Mouse (Mus musculus): ENCODE data around the gene Pim1. TPM values are rescaled to one million over a fixed set of nuclear protein-coding genes. Genes with fewer than 3 reads are reported as not detected.

Pim1 gene
- polyA plus RNA-seq, 1 experiment from 2014 or later, result 19.7 TPM

DNA sequence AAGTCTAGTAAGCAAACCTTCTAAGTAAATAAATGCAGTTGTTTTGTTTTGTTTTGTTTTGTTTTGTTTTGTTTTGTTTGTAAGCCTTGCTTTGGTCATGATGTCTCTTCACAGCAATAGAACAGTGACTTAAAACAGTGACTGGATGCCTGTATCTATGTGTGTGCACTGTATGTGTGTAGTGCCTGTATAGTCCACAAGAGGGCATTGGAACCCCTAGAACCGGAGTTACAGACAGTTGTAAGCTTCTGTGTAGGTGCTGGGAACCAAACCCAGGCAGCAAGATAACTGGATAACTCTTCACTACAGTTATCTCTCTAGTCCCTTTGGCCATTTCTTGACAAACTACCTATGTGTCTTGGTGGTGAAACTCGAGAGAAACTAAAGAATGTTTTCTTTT, 35.1 kb downstream of the Pim1 start:
- no peak overlapping the region for H3K4me3 ChIP-seq (ENCODE audit: low read depth, low read length)
- H3K9me3 ChIP-seq (ENCODE audit: control insufficient read depth, low read length), result no peaks in the 10 kb centered on the region; the same call in 1 of the 2 replicates

DNA sequence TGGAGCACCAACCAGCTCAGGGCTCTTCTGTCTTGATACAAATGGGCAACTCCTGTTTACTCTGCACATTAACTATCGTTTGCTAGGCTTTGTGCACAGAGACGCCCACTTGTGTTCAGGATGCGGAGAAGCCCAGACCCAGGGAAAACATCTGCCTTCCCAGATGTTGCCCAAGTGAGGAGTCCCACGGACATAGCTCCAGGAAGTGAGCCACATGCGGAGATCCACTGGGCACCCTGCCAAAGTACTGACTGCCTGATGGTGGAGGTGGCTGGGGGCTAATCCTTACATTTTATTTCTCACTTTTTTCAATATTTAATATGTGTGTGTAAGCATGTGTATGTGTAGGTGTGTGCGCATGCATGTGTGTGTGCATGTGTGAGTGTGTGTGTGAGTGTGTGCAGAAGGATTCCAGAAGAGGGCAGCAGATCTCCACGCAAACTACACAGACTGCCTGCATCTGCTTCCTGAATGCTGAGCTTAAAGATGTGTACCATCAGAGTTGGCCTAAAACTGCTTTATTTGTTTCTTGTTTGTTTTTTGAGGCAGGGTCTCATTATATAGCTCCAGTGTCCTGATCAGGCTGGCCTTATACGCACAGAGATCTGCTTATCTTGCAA, 38.1 kb downstream of the Pim1 start:
- ATAC-seq (ENCODE audit: low FRiP score), result no peak
- Histone ChIP-seq H3K36me3 (ENCODE audit: control insufficient read depth, insufficient read depth, low read length) (no peaks in the 10 kb centered on the region), H3K4me3 (ENCODE audit: low read depth, low read length) (no peak overlapping the region), H3K27ac (ENCODE audit: low read depth, low read length) (no peak overlapping the region), H3K4me1 (ENCODE audit: control insufficient read depth, insufficient read depth, low read length) (no peaks in the 10 kb centered on the region), H3K9me3 (ENCODE audit: control insufficient read depth, low read length) (no peaks in the 10 kb centered on the region; the same call in 1 of the 2 replicates), H3K4me2 (no peak overlapping the region), H3K27me3 (ENCODE audit: control insufficient read depth, insufficient read depth, low read length) (no peaks in the 10 kb centered on the region), H3K9ac (ENCODE audit: low read length) (no peak overlapping the region)
- no peak for DNase-seq (ENCODE audit: low spot score, missing footprints)
- WGBS, result 90% methylated on average over 8 of the region's 8 CpGs

More for the DNA sequence above, 35.1 kb downstream of the Pim1 start:
- Histone ChIP-seq H3K27ac (ENCODE audit: low read depth, low read length) (no peak overlapping the region), H3K9ac (ENCODE audit: low read length) (no peak overlapping the region), H3K4me2 (no peak overlapping the region), H3K36me3 (ENCODE audit: control insufficient read depth, insufficient read depth, low read length) (no peaks in the 10 kb centered on the region), H3K4me1 (ENCODE audit: control insufficient read depth, insufficient read depth, low read length) (no peaks in the 10 kb centered on the region), H3K27me3 (ENCODE audit: control insufficient read depth, insufficient read depth, low read length) (no peaks in the 10 kb centered on the region)
- no peak for ATAC-seq (ENCODE audit: low FRiP score)
- DNase-seq (ENCODE audit: low spot score, missing footprints), result no peak
- 86% methylated on average over 2 of the region's 2 CpGs for WGBS

DNA sequence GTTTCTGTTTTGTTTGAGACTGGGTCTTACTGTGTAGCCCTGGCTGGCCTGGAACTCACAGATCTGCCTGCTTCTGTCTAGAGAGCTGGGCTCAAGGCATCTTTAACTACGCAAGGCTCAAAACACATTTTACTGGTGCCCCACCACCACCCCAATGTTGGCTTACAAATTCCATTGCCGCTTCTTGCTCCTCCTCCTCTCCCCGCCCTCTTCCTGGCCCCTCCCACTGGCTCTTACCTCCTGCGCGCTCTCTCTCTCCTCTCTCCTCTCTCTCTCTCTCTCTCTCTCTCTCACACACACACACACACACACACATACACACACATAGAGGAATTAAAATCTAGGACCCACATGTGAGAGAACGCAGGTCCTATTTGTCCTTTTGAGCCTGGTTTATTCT, 40.0 kb downstream of the Pim1 start:
- Histone ChIP-seq H3K4me3 (ENCODE audit: low read depth, low read length) (no peak overlapping the region), H3K4me1 (ENCODE audit: control insufficient read depth, insufficient read depth, low read length) (no peaks in the 10 kb centered on the region), H3K9ac (ENCODE audit: low read length) (no peak overlapping the region), H3K27ac (ENCODE audit: low read depth, low read length) (no peak overlapping the region), H3K4me2 (no peak overlapping the region), H3K9me3 (ENCODE audit: control insufficient read depth, low read length) (no peaks in the 10 kb centered on the region; the same call in 1 of the 2 replicates), H3K36me3 (ENCODE audit: control insufficient read depth, insufficient read depth, low read length) (no peaks in the 10 kb centered on the region), H3K27me3 (ENCODE audit: control insufficient read depth, insufficient read depth, low read length) (no peaks in the 10 kb centered on the region)
- WGBS, result 77% methylated on average over 6 of the region's 6 CpGs
- DNase-seq (ENCODE audit: low spot score, missing footprints) (no peak), ATAC-seq (ENCODE audit: low FRiP score) (no peak)

DNA sequence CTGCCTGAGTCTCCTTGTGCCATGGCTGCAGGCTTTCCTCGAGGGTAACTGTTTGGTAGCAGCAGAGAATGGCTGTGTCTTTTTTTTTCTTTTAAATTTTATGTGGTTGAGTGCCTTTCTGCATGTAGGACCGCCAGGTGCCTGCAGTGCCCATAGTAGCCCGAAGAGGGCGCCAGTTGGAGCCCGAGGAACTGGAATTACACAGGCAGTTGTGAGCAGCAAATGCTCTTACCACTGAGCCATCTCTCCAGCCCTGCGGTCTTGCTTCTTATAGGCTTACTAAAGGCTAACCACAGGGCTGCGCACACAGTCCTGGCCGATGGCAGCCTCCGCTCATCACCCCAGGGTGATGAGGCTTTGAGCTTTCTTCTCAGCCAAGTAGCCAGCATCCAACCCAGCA, 40.7 kb downstream of the Pim1 start:
- Histone ChIP-seq H3K9ac (ENCODE audit: low read length) (no peak overlapping the region), H3K36me3 (ENCODE audit: control insufficient read depth, insufficient read depth, low read length) (no peaks in the 10 kb centered on the region), H3K4me2 (no peak overlapping the region), H3K9me3 (ENCODE audit: control insufficient read depth, low read length) (no peaks in the 10 kb centered on the region; the same call in 1 of the 2 replicates), H3K27me3 (ENCODE audit: control insufficient read depth, insufficient read depth, low read length) (no peaks in the 10 kb centered on the region), H3K4me3 (ENCODE audit: low read depth, low read length) (no peak overlapping the region), H3K27ac (ENCODE audit: low read depth, low read length) (no peak overlapping the region), H3K4me1 (ENCODE audit: control insufficient read depth, insufficient read depth, low read length) (no peaks in the 10 kb centered on the region)
- WGBS, result 74% methylated on average over 9 of the region's 9 CpGs
- ATAC-seq (ENCODE audit: low FRiP score) (no peak), DNase-seq (ENCODE audit: low spot score, missing footprints) (no peak)

DNA sequence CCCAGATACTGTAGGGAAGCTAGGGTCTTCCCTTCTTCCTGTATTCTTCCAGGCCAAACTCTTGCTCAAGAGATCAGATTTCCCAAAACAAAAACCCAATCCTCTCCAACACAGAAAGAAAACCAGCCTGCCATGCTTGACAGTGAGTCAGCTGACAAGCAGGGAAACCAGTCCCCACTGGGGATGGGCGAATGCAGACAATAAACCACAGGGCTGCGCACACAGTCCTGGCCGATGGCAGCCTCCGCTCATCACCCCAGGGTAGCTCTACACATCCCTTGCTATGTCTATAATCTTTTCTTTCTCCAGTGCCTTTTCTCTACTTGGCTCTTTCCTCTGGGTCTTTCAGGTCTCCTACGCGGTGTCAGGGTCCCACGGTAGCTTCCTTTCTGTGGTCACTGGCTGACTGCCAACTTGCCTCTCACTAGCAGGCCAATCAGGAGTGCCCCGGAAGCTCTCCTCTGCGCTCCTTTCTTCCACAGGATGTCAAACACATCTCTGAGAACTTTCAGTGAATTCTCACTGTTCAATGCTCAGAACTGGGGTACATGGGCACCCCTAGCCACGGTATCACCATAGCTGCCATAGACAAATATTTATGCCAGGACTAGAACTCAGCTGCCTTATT, 41.3 kb downstream of the Pim1 start:
- H3K27ac ChIP-seq (ENCODE audit: low read depth, low read length), result no peak overlapping the region
- 77% methylated on average over 10 of the region's 10 CpGs for WGBS
- H3K4me1 ChIP-seq (ENCODE audit: control insufficient read depth, insufficient read depth, low read length), result no peaks in the 10 kb centered on the region
- H3K27me3 ChIP-seq (ENCODE audit: control insufficient read depth, insufficient read depth, low read length), result no peaks in the 10 kb centered on the region
- DNase-seq (ENCODE audit: low spot score, missing footprints) (no peak), ATAC-seq (ENCODE audit: low FRiP score) (no peak)
- no peaks in the 10 kb centered on the region; the same call in 1 of the 2 replicates for H3K9me3 ChIP-seq (ENCODE audit: control insufficient read depth, low read length)
- no peaks in the 10 kb centered on the region for H3K36me3 ChIP-seq (ENCODE audit: control insufficient read depth, insufficient read depth, low read length)
- H3K4me3 ChIP-seq (ENCODE audit: low read depth, low read length), result no peak overlapping the region
- no peak overlapping the region for H3K4me2 ChIP-seq
- H3K9ac ChIP-seq (ENCODE audit: low read length), result no peak overlapping the region

DNA sequence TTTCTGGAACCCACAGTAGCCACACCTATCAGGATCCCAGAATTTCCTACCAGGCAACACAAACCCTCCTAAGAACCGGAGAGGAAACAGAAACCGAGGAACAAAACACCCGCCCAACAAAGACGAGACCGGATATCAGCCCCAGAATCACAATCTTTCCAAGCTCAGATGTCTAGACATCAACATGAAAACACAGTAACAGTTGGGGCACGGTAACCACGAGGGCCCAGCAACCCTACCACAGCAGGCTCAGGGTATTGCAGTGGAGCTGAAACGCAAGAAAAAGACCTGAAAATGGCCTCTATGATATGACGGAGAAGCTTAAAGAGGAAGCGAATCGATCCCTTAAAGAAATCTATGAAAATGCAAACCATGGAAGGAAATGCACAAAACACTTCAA, 43.3 kb downstream of the Pim1 start:
- Histone ChIP-seq H3K36me3 (ENCODE audit: control insufficient read depth, insufficient read depth, low read length) (no peaks in the 10 kb centered on the region), H3K9me3 (ENCODE audit: control insufficient read depth, low read length) (no peaks in the 10 kb centered on the region; the same call in 1 of the 2 replicates), H3K9ac (ENCODE audit: low read length) (no peak overlapping the region), H3K4me2 (no peak overlapping the region), H3K4me3 (ENCODE audit: low read depth, low read length) (no peak overlapping the region), H3K27ac (ENCODE audit: low read depth, low read length) (no peak overlapping the region), H3K27me3 (ENCODE audit: control insufficient read depth, insufficient read depth, low read length) (no peaks in the 10 kb centered on the region), H3K4me1 (ENCODE audit: control insufficient read depth, insufficient read depth, low read length) (no peaks in the 10 kb centered on the region)
- DNase-seq (ENCODE audit: low spot score, missing footprints) (no peak), ATAC-seq (ENCODE audit: low FRiP score) (no peak)
- 91% methylated on average over 11 of the region's 11 CpGs for WGBS

DNA sequence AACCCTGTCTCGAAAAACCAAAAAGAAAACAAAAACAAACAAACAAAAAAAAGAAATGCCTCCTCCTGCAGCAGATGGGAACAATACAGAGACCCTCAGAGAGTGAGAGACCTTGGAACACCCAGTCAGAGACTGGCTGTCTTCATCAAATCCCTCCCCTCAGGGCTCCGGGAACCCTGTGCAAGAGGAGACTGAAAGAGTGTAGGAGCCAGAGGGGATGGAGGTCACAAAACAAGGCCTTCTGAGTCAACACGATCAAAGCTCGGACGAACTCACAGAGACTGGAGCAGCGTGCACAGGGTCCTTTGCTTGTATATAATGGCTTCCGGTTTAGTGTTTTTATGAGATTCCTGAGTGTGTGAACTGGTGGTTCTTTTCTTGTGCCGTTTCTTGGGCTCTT, 49.9 kb downstream of the Pim1 start:
- H3K9me3 ChIP-seq (ENCODE audit: control insufficient read depth, low read length), result no peaks in the 10 kb centered on the region
- no peak overlapping the region for H3K9ac ChIP-seq (ENCODE audit: low read length)
- H3K27me3 ChIP-seq (ENCODE audit: control insufficient read depth, insufficient read depth, low read length), result no peaks in the 10 kb centered on the region
- no peak for DNase-seq (ENCODE audit: low spot score, missing footprints)
- no peaks in the 10 kb centered on the region for H3K4me1 ChIP-seq (ENCODE audit: control insufficient read depth, insufficient read depth, low read length)
- H3K4me3 ChIP-seq (ENCODE audit: low read depth, low read length), result no peak overlapping the region
- no peak for ATAC-seq (ENCODE audit: low FRiP score)
- H3K27ac ChIP-seq (ENCODE audit: low read depth, low read length), result no peak overlapping the region
- no peaks in the 10 kb centered on the region for H3K36me3 ChIP-seq (ENCODE audit: control insufficient read depth, insufficient read depth, low read length)
- WGBS, result 90% methylated on average over 8 of the region's 8 CpGs
- no peak overlapping the region for H3K4me2 ChIP-seq

DNA sequence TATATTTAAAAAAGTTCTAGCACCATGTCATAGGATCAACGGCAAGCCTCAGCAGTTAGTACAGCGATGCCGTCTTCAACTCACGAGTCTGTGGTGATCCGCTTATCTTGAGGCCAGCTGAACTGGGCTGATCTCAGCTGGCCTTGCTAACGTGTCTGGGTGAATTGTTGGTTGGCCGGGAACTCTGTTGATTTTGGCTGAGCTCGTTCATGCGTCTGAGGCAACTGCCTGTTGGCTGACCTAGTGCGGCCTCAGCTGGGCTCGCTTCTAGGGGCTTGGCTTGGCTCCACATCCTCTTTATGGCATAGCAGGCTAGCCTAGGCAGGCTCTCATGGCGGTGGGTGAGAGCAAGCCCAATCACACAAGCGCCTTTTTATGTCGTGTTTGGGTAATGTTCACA, 50.9 kb downstream of the Pim1 start:
- no peaks in the 10 kb centered on the region for H3K36me3 ChIP-seq (ENCODE audit: control insufficient read depth, insufficient read depth, low read length)
- no peak for DNase-seq (ENCODE audit: low spot score, missing footprints)
- H3K9me3 ChIP-seq (ENCODE audit: control insufficient read depth, low read length), result no peaks in the 10 kb centered on the region
- no peaks in the 10 kb centered on the region for H3K27me3 ChIP-seq (ENCODE audit: control insufficient read depth, insufficient read depth, low read length)
- no peak overlapping the region for H3K27ac ChIP-seq (ENCODE audit: low read depth, low read length)
- WGBS, result 84% methylated on average over 14 of the region's 14 CpGs
- H3K4me2 ChIP-seq, result no peak overlapping the region
- H3K4me3 ChIP-seq (ENCODE audit: low read depth, low read length), result no peak overlapping the region
- no peak for ATAC-seq (ENCODE audit: low FRiP score)
- H3K4me1 ChIP-seq (ENCODE audit: control insufficient read depth, insufficient read depth, low read length), result no peaks in the 10 kb centered on the region
- H3K9ac ChIP-seq (ENCODE audit: low read length), result no peak overlapping the region

DNA sequence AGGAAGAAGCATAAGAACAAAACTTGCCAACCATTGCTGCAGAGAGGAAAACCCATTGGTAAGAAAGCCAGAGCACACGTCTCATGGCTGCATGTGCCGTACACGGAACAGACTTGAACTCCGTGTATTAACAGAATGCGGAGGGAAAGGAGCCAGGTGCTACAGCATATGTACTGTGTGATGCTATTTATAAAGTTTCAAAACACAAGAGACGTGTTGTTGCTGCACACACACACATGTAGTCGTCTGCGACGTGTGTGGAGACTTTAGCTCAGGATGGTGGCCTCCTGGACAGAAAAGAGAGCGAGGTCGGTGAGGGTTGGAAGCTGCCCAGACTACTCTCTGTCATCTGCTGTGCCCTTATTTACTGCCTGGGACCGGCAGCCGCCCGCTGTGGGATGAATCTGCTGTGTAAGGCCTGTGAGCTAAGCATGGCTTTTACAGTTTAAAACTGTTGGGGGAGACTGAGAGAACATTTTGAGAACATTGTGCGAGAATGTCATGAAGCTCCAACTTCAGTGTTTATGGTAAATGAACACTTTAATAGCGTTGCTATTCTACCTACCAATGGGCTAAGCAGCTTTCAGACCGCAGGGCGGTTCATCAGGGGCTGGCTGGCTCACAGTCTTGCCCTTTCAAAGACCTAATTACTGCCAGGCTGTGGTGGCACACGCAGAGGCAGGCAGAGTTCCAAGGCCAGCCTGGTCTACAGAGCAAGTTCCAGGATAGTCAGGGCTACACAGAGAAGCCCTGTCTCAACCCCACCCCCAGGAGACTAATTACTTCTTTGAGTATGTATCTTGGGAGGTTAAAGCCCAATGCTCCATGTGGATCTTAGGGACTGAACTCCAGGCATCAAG, 52.5 kb downstream of the Pim1 start:
- Histone ChIP-seq H3K27me3 (ENCODE audit: control insufficient read depth, insufficient read depth, low read length) (no peaks in the 10 kb centered on the region), H3K36me3 (ENCODE audit: control insufficient read depth, insufficient read depth, low read length) (no peaks in the 10 kb centered on the region), H3K9me3 (ENCODE audit: control insufficient read depth, low read length) (no peaks in the 10 kb centered on the region), H3K4me2 (no peak overlapping the region), H3K4me1 (ENCODE audit: control insufficient read depth, insufficient read depth, low read length) (no peaks in the 10 kb centered on the region), H3K9ac (ENCODE audit: low read length) (no peak overlapping the region), H3K27ac (ENCODE audit: low read depth, low read length) (no peak overlapping the region), H3K4me3 (ENCODE audit: low read depth, low read length) (no peak overlapping the region)
- no peak for DNase-seq (ENCODE audit: low spot score, missing footprints)
- no peak for ATAC-seq (ENCODE audit: low FRiP score)
- 89% methylated on average over 19 of the region's 19 CpGs for WGBS
